Mouse (Mus musculus) CH12.LX (cell line): ENCODE measurements around the gene Myo1g.

Experiments
- CHD1 ChIP-seq: IDR thresholded peaks from 2 replicates; pipeline ENCODE4 v1.6.1; 2012; ENCODE audit warnings: low read depth, low read length, improper control_type of control experiment, inconsistent platforms
- CTCF ChIP-seq, 2 experiments: IDR thresholded peaks in 1 of 2; conservative IDR thresholded peaks in 1 of 2; 2 replicates each; pipeline ENCODE4 v1.5.1; 2011 to 2012; ENCODE audit warnings: low read depth in 2 of 2, low read length in 2 of 2, improper control_type of control experiment in 1 of 2, inconsistent platforms in 1 of 2, mild to moderate bottlenecking in 1 of 2, moderate library complexity in 1 of 2
- ELF1 ChIP-seq: IDR thresholded peaks from 2 replicates; pipeline ENCODE4 v1.6.1; 2014; ENCODE audit warnings: low read depth, mild to moderate bottlenecking, inconsistent platforms, low read length, improper control_type of control experiment
- EP300 ChIP-seq: IDR thresholded peaks from 2 replicates; pipeline ENCODE4 v1.6.1; 2011; ENCODE audit warnings: low read length, improper control_type of control experiment
- POLR2A ChIP-seq: IDR thresholded peaks from 2 replicates; pipeline ENCODE4 v1.6.1; 2011; ENCODE audit warnings: low read depth, mild to moderate bottlenecking, improper control_type of control experiment, low read length
- RAD21 ChIP-seq: IDR thresholded peaks from 2 replicates; pipeline ENCODE4 v1.6.1; 2011; ENCODE audit warnings: low read depth, mild to moderate bottlenecking, low read length, improper control_type of control experiment, moderate library complexity
- SIN3A ChIP-seq: IDR thresholded peaks from 2 replicates; pipeline ENCODE4 v1.6.1; 2012; ENCODE audit warnings: low read length, improper control_type of control experiment, inconsistent platforms
- TCF12 ChIP-seq: IDR thresholded peaks from 2 replicates; pipeline ENCODE4 v1.6.1; 2014; ENCODE audit warnings: low read depth, mild to moderate bottlenecking, inconsistent platforms, low read length, improper control_type of control experiment
- UBTF ChIP-seq: IDR thresholded peaks from 2 replicates; pipeline ENCODE4 v1.6.1; 2012; ENCODE audit warnings: low read depth, mild to moderate bottlenecking, inconsistent platforms, low read length, improper control_type of control experiment, moderate library complexity
- ZC3H11A ChIP-seq: IDR thresholded peaks from 2 replicates; pipeline ENCODE4 v1.6.1; 2012; ENCODE audit warnings: low read depth, mild to moderate bottlenecking, inconsistent platforms, low read length, improper control_type of control experiment
- ZNF384 ChIP-seq: IDR thresholded peaks from 2 replicates; pipeline ENCODE4 v1.6.1; 2012; ENCODE audit warnings: low read depth, low read length, improper control_type of control experiment, inconsistent platforms

DNA sequence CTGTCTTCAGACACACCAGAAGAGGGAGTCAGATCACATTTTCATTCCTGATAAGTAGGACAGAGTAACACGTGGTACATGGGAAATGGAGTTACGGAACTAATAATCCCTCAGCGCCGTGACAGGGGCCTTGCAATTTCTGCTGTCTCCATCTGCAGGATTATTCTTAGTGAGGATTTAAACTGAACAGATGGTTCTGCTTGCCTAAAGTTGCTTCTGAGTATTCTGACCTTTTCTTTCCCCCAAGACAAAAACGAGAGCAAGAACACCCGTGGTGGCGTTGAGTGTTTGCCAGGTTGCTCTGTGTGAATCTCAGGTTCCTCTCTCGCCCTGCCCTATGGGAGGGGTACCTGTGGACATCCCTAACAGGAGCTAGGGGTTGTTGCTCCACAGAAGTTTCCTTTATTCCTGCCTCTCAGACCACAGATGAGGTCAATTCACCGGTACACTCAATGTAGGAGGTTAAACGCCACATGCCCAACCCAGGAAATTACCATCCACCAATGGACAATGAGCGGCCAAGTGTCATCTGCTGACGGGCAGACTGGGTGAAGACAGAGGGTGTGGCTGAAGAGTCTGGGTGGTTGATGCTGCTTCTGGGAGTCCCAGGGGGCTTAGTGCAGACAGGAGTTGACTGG lies 23.3 kb downstream of the Myo1g start:
- TF ChIP-seq CTCF (conservative IDR thresholded peaks at IDR 0.05 in 1 of 2, IDR thresholded peaks at IDR 0.05 in 1 of 2; ENCODE audit: low read depth in 2 of 2, low read length in 2 of 2) (no peak), UBTF (no peak), POLR2A (peak; percentile 83), CHD1 (no peak), ELF1 (peak; percentile 67; the same call in 1 of the 2 replicates), SIN3A (no peak; the same call in 1 of the 2 replicates), RAD21 (no peak), EP300 (no peak), ZC3H11A (no peak), ZNF384 (no peak), TCF12 (no peak; the same call in 1 of the 2 replicates)
